Mouse (Mus musculus) midbrain, embryonic 10.5 days (tissue): ENCODE results near the gene Luzp2. TPM values are rescaled to one million over a fixed set of nuclear protein-coding genes. Genes with fewer than 3 reads are reported as not detected.

ENCODE experiments used
- DNase-seq: peaks from one replicate; pipeline ENCODE4 v3.0.0-alpha.2; 2017; ENCODE audit warnings: low spot score
- H3K27ac ChIP-seq: fragments of 300-500 bp; sonication (generic); replicated peaks from 2 replicates; pipeline ENCODE4 v1.5.1; 2016; ENCODE audit warnings: mild to moderate bottlenecking
- H3K27me3 ChIP-seq: fragments of 300-500 bp; sonication (generic); 2 replicates; pipeline ENCODE4 v1.6.1; 2016; ENCODE audit warnings: low read depth, mild to moderate bottlenecking; ENCODE audit not compliant: poor library complexity, severe bottlenecking
- H3K36me3 ChIP-seq: fragments of 300-500 bp; sonication (generic); 2 replicates; pipeline ENCODE4 v1.6.1; 2016; ENCODE audit warnings: mild to moderate bottlenecking, moderate library complexity
- H3K4me1 ChIP-seq: fragments of 300-500 bp; sonication (generic); 2 replicates; pipeline ENCODE4 v1.6.1; 2016
- H3K4me3 ChIP-seq: fragments of 300-500 bp; sonication (generic); 2 replicates; pipeline ENCODE4 v1.5.1; 2016; ENCODE audit warnings: mild to moderate bottlenecking, moderate library complexity
- H3K9me3 ChIP-seq: fragments of 300-500 bp; sonication (generic); replicated peaks from 2 replicates; pipeline ENCODE4 v1.6.1; 2016; ENCODE audit warnings: mild to moderate bottlenecking
- WGBS: fragments of 180-500 bp; shearing (Covaris S2); methylation state at CpG from one replicate; pipeline ENCODE4 v1.1.7; 2016; 5-methylcytosine and 5-hydroxymethylcytosine counted together
- polyA plus RNA-seq: library from polyadenylated mRNA; unstranded; fragments of >200 nt; fragmentation: Nextera tagmentation; extraction: Ambion mirVana; gene quantifications from 2 replicates; pipeline ENCODE4 v1.2.1, GENCODE M21; 2016

Gene Luzp2
- polyA plus RNA-seq, 1 experiment from 2014 or later: 1.7 TPM

GRCm38 (mm10) chr7:55189496-55189895 is 354.2 kb downstream of the Luzp2 start:
- Histone ChIP-seq H3K9me3 (no peaks in the 10 kb centered on the region), H3K27ac (no peak overlapping the region), H3K4me1 (no peaks in the 10 kb centered on the region), H3K36me3 (no peaks in the 10 kb centered on the region), H3K4me3 (no peak overlapping the region), H3K27me3 (no peaks in the 10 kb centered on the region)
- WGBS: 90% methylated on average over 2 of the region's 2 CpGs
- DNase-seq: no peak

- H3K27ac ChIP-seq: no peak overlapping the region
- H3K9me3 ChIP-seq: no peaks in the 10 kb centered on the region
- no peak overlapping the region for H3K4me3 ChIP-seq
- 83% methylated on average over 3 of the region's 3 CpGs for WGBS
- no peaks in the 10 kb centered on the region for H3K27me3 ChIP-seq
- DNase-seq: no peak
- no peaks in the 10 kb centered on the region for H3K36me3 ChIP-seq
- H3K4me1 ChIP-seq: no peaks in the 10 kb centered on the region
These were observed 355.4 kb downstream of the Luzp2 start for GRCm38 (mm10) chr7:55190655-55191054.

GRCm38 (mm10) chr7:55198806-55199205 is 363.5 kb downstream of the Luzp2 start:
- H3K4me1 ChIP-seq: no peaks in the 10 kb centered on the region
- H3K9me3 ChIP-seq: no peaks in the 10 kb centered on the region
- no peak overlapping the region for H3K4me3 ChIP-seq
- DNase-seq: no peak
- WGBS: 89% methylated on average over 2 of the region's 2 CpGs
- no peaks in the 10 kb centered on the region for H3K27me3 ChIP-seq
- no peak overlapping the region for H3K27ac ChIP-seq
- H3K36me3 ChIP-seq: no peaks in the 10 kb centered on the region

- WGBS: 84% methylated on average over 2 of the region's 2 CpGs
- no peak for DNase-seq
- Histone ChIP-seq H3K4me3 (no peak overlapping the region), H3K4me1 (no peaks in the 10 kb centered on the region), H3K9me3 (no peaks in the 10 kb centered on the region), H3K36me3 (no peaks in the 10 kb centered on the region), H3K27me3 (no peaks in the 10 kb centered on the region), H3K27ac (no peak overlapping the region)
These were observed 387.7 kb downstream of the Luzp2 start for GRCm38 (mm10) chr7:55222997-55223396.

GRCm38 (mm10) chr7:55229407-55229806 is 394.1 kb downstream of the Luzp2 start:
- H3K9me3 ChIP-seq: no peaks in the 10 kb centered on the region
- no peaks in the 10 kb centered on the region for H3K27me3 ChIP-seq
- H3K27ac ChIP-seq: no peak overlapping the region
- H3K4me1 ChIP-seq: no peaks in the 10 kb centered on the region
- H3K4me3 ChIP-seq: no peak overlapping the region
- no peak for DNase-seq
- H3K36me3 ChIP-seq: no peaks in the 10 kb centered on the region
